Mouse (Mus musculus) liver, postnatal 0 days (tissue): ENCODE data around the gene Heatr5a.

Source experiments
- CTCF ChIP-seq: sonication (generic); IDR thresholded peaks from 2 replicates; pipeline ENCODE4 v1.5.1; 2016; ENCODE audit warnings: antibody characterized with exemption, low read depth
- EP300 ChIP-seq: IDR thresholded peaks from 2 replicates; pipeline ENCODE4 v1.6.1; 2016; ENCODE audit warnings: antibody characterized with exemption, low read depth, mild to moderate bottlenecking

- TF ChIP-seq CTCF: no peak
- TF ChIP-seq EP300: no peak
Measured at GRCm38 (mm10) chr12:51871446-51872144, 99.5 kb downstream of the Heatr5a start.
